Mouse (Mus musculus) myocyte (in vitro differentiated cells): ENCODE results near the gene Hnrnpu.

ENCODE experiments used
- CEBPB ChIP-seq: IDR thresholded peaks from 2 replicates; pipeline ENCODE4 v1.6.1; 2011; ENCODE audit warnings: mild to moderate bottlenecking, moderate library complexity; ENCODE audit not compliant: poor library complexity, insufficient read depth, severe bottlenecking
- E2F4 ChIP-seq: IDR thresholded peaks from one replicate; pipeline ENCODE4 v1.6.1; 2011; ENCODE audit warnings: mild to moderate bottlenecking, control low read depth, moderate library complexity; ENCODE audit not compliant: insufficient read depth
- MAX ChIP-seq: IDR thresholded peaks from one replicate; pipeline ENCODE4 v1.6.1; 2011; ENCODE audit warnings: low read depth, mild to moderate bottlenecking, control low read depth
- MYOG ChIP-seq, 3 experiments: IDR thresholded peaks; one replicate each; pipeline ENCODE4 v1.6.1; 2011; ENCODE audit warnings: control low read depth in 2 of 3, low read depth in 2 of 3, mild to moderate bottlenecking in 2 of 3; ENCODE audit not compliant: insufficient read length in 2 of 3, control insufficient read depth in 1 of 3, insufficient read depth in 1 of 3
- POLR2A ChIP-seq: IDR thresholded peaks from one replicate; pipeline ENCODE4 v1.6.1; 2011; ENCODE audit warnings: low read depth, mild to moderate bottlenecking, control low read depth, moderate library complexity; ENCODE audit not compliant: insufficient read length
- POLR2AphosphoS2 ChIP-seq: IDR thresholded peaks from one replicate; pipeline ENCODE4 v1.6.1; 2011; ENCODE audit warnings: low read depth, control low read depth; ENCODE audit not compliant: insufficient read length
- SRF ChIP-seq: IDR thresholded peaks from one replicate; pipeline ENCODE4 v1.6.1; 2011; ENCODE audit warnings: low read depth; ENCODE audit not compliant: control insufficient read depth, insufficient read length
- TCF12 ChIP-seq: IDR thresholded peaks from one replicate; pipeline ENCODE4 v1.6.1; 2011; ENCODE audit warnings: mild to moderate bottlenecking, control low read depth; ENCODE audit not compliant: poor library complexity, insufficient read depth, severe bottlenecking
- TCF3 ChIP-seq: IDR thresholded peaks from one replicate; pipeline ENCODE4 v1.6.1; 2011; ENCODE audit warnings: low read depth, control low read depth; ENCODE audit not compliant: insufficient read length
- USF1 ChIP-seq: IDR thresholded peaks from one replicate; pipeline ENCODE4 v1.6.1; 2011; ENCODE audit warnings: low read depth, mild to moderate bottlenecking, control low read depth, moderate library complexity

- no peak for TF ChIP-seq TCF12
- TF ChIP-seq POLR2AphosphoS2: no peak
- TF ChIP-seq POLR2A: no peak
- TF ChIP-seq E2F4: no peak
- TF ChIP-seq MYOG (IDR thresholded peaks at IDR 0.05; ENCODE audit: control insufficient read depth in 1 of 3, insufficient read depth in 1 of 3, insufficient read length in 2 of 3, low read depth in 2 of 3): no peak
- no peak for TF ChIP-seq SRF
- no peak for TF ChIP-seq USF1
- TF ChIP-seq MAX: no peak
- no peak for TF ChIP-seq TCF3
- TF ChIP-seq CEBPB: no peak
Observed at GRCm38 (mm10) chr1:178342612-178343011, 5.0 kb upstream of the Hnrnpu start.
